Comparison of ENCODE assay signal across 23 mouse cellular contexts in genomic region chr11:25359723-25360122, GRCm38 (mm10).
"Had no signal": no experiment of that assay in that cellular context is flagged by ENCODE, and none has a peak within 500 bp of the region (broad histone marks: within the 10 kb centered on the region; RNA-seq: fewer than 3 reads in every experiment).

No protein-coding gene starts in this region.

- DNase-seq: gastrocnemius, postnatal 14 days; gastrocnemius, postnatal 36 days; heart, adult 11 months; heart, adult 2 months; heart, postnatal 14 days; heart, postnatal 36 days; kidney, adult 11 months; kidney, adult 2 months; kidney, adult 9 months; kidney, postnatal 14 days; kidney, postnatal 36 days; layer of hippocampus, adult 9-11 months; layer of hippocampus, postnatal 36 days; left cerebral cortex, postnatal 4 days had no signal

- H3K27ac ChIP-seq: heart, adult 2 months; heart, embryonic 13.5 days; heart, embryonic 15.5 days; hindbrain, embryonic 13.5 days; hindbrain, embryonic 15.5 days; hindbrain, postnatal 0 days; kidney, embryonic 15.5 days; kidney, postnatal 0 days; limb, embryonic 13.5 days; limb, embryonic 15.5 days had no signal

- H3K9me3 ChIP-seq: heart, embryonic 13.5 days; heart, embryonic 15.5 days; hindbrain, embryonic 13.5 days; hindbrain, embryonic 15.5 days; kidney, embryonic 15.5 days; limb, embryonic 13.5 days; limb, embryonic 15.5 days had no signal

- H3K4me3 ChIP-seq: heart, adult 2 months; heart, embryonic 13.5 days; heart, embryonic 15.5 days; hindbrain, embryonic 13.5 days; hindbrain, embryonic 15.5 days; kidney, embryonic 15.5 days; limb, embryonic 13.5 days; limb, embryonic 15.5 days had no signal

- H3K36me3 ChIP-seq: heart, embryonic 13.5 days; heart, embryonic 15.5 days; hindbrain, embryonic 13.5 days; hindbrain, embryonic 15.5 days; kidney, embryonic 15.5 days; limb, embryonic 13.5 days; limb, embryonic 15.5 days had no signal

- H3K27me3 ChIP-seq: heart, embryonic 13.5 days; heart, embryonic 15.5 days; hindbrain, embryonic 13.5 days; hindbrain, embryonic 15.5 days; kidney, embryonic 15.5 days; limb, embryonic 13.5 days; limb, embryonic 15.5 days had no signal
